Mouse (Mus musculus): Measurements from ENCODE around the gene Grpel1.
A peak's percentile ranks its signal among the peaks of the same experiment; 100 is the strongest.

Grpel1 gene

DNA sequence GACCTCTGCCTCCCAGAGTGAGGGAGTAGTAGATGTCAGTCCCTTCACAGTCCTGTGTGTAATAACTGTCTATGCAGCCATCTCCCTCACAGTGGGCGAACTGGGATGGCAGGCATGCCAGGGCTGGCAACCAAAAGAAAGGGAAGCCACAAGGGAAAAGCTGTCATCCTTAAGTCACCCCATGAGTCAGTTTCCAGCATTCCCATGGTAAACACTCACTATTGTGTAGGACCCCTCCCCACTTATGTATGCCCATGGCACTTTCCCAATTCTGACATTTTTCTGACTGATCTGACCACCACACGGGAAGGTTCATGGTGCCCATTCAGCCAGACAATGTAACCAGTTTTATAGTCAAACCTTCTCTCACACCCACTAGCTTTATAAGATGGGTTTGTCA lies 4.1 kb upstream of the Grpel1 start:
- no peak for DNase-seq (ENCODE audit: extremely low spot score, low spot score)

DNA sequence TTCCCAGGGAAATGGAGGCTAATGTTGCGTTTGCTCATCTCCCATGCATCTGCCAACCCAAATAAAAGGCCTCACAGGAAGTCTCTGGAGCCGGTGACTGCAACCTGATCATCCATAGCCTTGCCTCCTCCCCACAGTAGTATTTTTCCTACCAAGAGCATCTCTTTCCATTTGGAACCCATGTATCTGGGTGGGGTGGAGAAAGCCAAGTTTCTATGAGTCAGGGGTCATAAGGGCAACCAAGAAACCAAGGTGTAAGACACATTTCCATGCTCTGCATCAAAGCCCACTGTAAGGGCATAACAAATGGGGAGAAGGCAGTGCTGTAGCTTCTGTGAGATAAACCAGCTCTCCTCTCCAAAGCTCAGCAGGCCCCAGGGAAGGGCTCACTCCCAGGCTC lies 3.6 kb upstream of the Grpel1 start:
- no peak for DNase-seq (ENCODE audit: extremely low spot score, low spot score)

DNA sequence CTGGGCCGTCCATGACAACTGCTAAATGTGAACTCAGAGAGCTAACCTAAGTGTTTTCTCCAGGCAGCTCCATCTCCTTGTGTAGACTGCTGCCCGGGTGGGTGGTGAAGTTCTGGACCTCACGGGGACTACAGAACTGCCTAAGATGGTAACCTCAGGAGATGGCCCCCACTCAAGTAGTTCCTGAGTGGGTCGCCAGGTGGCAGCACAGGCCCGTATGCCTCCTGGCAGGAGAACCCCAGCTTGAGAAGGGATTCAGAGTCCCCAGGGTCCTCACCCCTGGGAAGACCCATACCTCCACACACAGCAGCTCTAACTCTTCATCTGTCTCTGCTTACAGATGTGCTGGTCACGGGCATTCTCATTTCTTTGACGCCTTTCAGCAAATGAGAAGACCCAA lies 2.0 kb upstream of the Grpel1 start:
- peak; percentile 77 for DNase-seq (ENCODE audit: extremely low spot score, low spot score)

DNA sequence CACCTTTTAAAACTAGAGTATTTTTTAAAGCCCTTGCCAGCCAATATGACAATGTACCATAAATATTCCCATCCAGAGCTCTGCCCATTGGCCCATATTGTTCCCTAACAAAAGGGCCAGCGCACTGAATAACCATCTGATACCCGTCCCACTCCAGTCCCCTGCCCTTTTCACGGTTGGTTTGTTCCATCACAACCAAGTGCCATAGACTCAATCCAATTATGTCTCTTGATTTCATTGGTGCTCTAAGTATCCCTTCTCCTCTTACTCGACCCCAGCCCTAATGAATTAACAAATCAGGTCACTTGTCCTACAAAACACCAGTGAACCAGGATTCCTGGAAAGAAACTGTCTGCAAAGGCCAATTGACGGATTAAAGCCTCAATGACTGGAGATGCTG lies 1.4 kb upstream of the Grpel1 start:
- no peak for DNase-seq (ENCODE audit: extremely low spot score, low spot score)

DNA sequence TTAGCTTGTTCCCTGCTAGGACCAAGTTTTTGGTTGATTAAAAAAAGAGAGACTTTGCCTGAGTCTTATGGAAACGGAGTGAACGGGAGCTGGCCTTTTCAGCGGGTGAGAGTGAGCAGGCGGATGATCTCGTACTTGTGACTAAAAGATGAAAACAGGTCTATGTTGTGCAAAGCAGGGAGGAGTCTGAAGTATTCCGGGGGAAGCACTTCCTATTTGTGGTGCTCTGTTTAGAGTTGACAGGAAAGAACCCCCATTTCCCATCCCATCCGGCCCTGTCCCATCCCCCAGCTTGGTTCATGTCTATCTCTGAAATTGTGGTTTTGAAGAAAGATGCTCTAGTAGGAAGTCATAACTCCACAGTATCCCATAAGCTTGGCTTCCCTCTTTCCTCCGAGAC lies 1.1 kb downstream of the Grpel1 start:
- DNase-seq (ENCODE audit: extremely low spot score, low spot score) = no peak

DNA sequence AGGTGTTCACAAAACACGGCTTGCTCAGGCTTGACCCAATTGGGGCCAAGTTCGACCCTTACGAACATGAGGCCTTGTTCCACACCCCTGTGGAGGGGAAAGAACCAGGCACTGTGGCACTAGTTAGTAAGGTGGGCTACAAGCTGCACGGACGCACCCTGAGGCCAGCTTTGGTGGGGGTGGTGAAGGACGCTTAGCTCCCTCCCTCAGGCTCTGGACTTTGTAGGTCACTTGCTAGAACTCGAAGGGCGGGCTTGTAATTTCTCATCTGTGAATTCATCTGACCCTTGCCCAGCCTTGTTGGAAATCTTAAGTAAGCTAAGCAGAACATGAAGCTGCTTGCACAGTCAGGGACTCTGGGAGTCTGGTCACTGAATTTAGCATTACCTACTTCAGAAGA lies 6.4 kb downstream of the Grpel1 start:
- no peak for DNase-seq (ENCODE audit: extremely low spot score, low spot score)

DNA sequence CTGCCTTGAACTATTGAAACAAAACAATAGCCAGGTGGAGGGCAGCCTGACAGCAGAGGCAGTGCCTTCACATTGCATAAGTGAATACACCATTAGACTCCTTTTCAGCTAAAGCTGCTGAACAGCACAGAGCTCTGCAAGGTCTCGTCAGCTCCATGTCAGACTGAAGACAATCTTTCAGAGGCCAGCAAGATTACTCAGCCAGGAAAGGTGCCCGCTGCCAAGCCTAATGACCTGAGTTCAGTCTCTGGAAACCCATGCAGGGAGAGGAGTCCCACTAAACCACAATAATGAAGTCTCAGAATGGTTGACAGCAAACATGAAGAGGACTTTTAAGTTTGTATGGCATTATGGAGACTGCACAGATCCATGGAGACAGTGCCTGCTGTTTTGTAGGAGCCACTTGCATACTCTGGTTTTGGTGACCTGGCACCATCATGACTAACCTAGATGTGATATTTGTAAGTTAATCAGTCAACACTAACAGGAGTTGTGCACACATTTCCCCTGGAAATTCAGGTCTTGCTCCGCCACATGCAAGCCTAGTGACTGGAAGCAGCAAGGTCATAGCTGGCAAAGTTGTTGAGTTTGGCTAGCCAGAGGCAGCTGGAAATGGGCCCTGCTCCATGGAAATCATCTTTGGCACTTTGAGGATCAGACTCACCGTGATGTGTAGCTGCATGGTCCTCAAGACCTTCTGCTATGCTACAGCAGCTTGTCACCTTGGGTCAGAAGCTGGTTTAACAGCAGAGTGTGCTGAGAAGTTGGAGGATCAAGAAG lies 8.3 kb downstream of the Grpel1 start:
- DNase-seq (ENCODE audit: extremely low spot score, low spot score) = no peak

DNA sequence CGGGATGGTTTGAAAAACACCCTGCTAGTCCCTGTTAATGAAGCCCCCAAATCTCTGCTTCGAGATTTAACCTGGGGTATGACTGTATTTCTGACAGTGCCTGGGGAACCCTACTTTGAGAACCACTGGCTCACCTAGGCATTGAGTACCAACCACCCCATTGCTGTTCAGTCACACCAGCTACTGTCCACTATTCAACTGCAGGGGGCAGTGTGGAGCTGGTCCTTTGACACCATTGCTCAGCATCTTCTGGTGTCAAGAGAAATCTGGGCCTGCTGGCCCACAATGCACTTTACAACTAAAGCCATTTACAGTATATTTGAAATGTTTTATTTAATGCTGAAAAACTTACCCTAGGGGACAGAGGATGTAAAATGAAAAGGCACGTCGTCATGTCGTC lies 9.5 kb downstream of the Grpel1 start:
- peak; percentile 67 for DNase-seq (ENCODE audit: extremely low spot score, low spot score)

DNA sequence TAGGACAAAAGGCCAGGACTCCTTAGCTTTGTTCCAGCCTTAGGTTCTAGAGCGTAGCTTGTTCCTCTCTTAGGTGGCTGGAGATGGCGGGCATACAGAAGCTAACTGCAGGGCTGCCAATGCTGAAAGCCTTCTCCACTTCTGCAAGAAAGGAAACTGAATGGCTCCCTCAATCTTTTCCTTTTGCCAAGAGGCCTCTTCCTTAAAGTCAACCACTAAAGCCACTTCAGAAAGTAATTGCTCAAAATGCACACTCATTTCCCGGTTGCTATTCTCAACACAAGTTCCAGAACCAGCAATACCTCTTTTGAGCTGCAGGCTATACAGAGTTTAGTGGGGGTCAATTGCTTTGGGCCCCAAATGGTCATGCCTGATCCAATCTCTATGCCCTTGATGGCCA lies 12.7 kb downstream of the Grpel1 start:
- DNase-seq (ENCODE audit: extremely low spot score, low spot score) = no peak

DNA sequence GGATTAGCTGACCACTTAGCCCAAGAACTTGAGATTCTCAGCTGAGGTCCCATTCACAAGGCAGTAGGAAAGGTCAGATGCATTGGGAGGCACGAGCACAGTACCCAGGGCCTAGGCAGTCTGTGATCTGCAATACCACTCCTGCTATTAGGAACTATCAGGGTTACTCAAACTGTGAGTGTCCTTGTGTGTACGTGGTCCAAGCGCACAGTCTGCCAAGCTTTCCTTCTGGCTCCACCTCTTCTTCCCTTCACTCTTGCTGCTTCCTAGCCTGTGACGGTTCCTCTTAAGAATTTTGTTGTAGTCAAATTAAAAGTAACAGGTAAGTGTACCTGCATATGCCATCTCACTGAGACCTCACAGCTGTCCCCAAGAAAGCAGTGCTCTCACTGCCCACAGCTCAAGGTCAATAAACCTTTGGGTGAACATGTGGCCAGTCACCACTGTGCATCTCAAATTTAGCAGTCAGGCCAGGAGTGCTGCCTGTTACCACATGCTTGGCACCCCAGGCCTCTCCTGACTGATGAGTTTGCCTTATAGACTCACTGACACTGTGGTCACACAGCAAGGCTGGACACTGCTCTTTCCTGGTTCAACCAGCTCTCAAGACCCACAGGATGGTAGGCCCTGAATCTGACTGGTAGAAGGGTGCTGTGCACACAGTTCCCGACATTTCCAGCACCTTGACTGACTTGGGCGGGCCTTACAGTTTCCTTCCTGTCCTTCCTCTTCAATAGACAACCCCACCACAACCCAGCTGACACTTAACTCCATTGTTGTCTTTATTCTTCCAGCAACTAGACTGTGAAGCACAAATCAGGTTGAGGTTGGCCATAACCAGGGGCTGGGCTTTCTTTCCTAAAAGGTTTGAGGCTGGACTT lies 14.0 kb downstream of the Grpel1 start:
- DNase-seq (ENCODE audit: extremely low spot score, low spot score) = no peak

DNA sequence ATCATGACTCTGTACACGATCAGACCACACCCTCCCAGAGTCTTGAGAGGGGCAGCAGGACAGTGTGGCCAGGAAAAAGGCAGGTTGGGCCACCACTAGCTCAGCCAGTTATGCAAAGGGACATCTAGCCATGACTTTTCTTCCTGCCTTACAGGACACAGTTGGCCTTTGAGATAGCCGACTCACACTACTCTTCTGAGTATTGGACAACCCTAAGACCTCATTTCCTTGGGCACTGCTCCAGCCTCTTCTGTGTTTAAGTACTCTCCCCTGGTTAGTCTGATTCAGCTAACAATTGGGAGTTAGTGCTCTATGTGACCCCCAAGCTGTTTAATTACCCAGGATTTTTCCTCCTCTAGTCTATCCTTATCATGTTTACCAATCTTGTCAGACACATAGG lies 14.9 kb downstream of the Grpel1 start:
- no peak for DNase-seq (ENCODE audit: extremely low spot score, low spot score)

DNA sequence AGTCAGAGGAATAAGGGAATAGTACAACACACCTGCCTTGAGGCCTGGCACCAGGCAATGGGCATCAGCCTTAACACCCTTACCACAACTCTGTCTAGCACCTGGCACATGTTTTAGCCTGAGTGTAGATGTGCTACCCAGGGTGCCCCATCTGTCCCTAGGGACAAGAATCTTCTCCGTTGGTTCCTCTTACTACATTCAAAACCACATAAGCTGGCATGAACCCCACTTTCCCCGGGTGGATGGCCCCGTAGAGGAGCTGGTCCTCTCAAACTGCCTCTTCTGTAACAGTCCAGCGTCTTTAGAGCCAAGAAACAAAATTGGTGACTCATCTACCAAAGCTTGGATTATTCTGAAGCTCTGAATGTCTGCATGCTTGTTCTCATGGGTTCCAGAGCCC lies 15.6 kb downstream of the Grpel1 start:
- DNase-seq (ENCODE audit: extremely low spot score, low spot score) = no peak

DNA sequence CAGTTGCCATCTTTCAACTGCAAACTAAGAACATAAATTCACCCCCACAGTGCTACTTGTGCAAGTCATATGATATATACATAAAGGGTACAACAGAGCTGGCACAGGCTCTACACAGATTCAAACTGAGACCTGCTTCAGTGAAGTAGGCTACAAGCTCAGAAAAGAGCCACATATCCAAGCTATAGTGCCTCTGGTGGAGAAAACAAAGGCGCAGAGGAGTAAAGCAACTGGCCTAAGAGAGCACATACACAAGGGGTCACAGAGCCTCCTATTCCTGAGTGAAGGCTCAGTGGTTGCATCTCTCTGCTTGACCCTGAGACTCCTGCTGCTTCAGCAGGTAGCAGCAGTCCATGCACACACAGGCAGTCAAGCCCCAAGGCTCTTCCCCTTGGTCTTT lies 16.3 kb downstream of the Grpel1 start:
- DNase-seq (ENCODE audit: extremely low spot score, low spot score) = no peak

DNA sequence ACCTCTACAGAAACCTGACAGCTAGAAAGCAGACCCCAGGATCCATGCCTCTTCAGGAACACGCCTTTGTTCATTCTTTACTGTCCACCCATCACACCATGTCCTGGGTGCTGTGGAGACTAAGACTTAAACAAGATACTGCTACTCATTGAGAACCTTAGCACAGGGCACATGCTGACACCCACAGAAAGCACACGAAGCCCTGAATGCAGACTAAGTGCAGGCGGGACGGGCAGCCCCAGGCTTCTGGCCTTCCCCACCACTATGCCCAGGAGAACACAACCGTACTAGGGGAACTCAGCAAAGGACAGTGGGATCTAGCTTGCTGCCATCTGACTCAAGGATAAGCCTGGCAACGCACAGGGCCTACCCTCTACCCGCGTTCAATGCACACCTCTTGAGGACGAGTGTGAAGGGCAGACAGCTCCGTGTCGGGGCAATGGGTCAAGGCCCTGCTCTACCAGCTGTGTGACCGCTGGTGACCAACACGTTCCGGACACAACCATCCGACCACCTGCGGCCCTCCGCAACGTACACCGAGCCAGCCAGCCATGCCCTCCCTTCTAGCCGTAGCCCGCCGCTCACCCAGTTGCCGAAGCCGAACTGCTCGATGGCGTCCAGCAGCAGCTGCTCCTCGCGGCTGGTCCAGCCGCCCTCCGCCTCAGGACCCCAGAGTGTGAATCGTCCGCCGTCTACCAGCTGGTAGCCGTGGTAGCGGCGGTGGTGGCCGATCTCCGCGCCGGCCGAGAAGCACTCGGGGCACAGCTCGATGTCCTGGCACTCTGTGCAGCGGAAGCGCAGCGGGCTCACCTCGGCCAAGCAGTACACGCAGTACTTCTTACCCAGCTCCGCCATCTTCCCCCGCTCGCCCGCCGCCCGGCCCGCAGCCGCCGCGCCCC lies 18.7 kb downstream of the Grpel1 start:
- peak; percentile 72 for DNase-seq (ENCODE audit: extremely low spot score, low spot score)

DNA sequence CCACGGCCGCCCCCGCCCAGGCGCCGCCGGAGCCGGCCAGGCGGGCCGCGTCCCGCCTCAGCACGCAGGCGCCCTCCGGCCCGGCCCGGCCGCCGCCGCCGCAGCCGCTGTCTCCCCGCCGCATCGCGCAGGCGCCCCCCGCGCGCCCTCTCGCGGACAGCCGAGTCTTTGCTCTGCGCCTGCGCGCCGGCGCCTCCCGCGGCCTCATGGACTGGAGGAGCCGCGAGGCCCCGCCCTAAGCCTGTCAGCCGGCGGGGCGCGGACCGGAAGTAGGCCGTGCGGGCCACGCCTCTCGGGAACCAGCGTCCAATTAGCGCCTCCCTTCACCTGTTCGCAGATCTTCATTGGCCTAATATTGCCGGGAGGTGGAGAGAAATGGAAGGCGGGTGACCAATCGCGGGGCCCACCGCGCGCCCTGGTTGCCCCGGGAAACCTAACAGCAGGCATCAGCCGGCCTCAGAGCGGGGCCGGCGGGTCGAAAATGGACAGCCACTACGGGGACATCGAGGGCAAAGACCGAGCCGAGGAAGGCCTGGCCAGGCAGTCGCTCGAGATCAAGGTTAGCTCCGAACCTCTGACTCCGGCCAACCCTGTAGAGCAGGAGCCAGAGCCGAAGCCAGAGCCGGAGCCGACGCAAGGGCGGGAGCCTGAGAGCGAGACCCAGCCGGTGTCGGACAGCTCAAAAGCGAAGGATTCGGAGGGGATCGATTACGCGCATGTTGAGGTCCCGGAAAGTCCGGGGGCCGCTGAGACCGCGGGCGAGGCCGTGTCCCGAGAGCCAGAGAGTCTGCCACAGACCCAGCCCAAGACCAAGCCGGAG lies 19.6 kb downstream of the Grpel1 start, which contains the start of the genes Tada2b and Ccdc96:
Gene Tada2b (minus strand): TSS at position 115 of the 820 bp plus-strand sequence.
Gene Ccdc96 (plus strand): TSS at position 418 of the 820 bp plus-strand sequence.
- DNase-seq (ENCODE audit: extremely low spot score, low spot score) = peak; percentile 96

DNA sequence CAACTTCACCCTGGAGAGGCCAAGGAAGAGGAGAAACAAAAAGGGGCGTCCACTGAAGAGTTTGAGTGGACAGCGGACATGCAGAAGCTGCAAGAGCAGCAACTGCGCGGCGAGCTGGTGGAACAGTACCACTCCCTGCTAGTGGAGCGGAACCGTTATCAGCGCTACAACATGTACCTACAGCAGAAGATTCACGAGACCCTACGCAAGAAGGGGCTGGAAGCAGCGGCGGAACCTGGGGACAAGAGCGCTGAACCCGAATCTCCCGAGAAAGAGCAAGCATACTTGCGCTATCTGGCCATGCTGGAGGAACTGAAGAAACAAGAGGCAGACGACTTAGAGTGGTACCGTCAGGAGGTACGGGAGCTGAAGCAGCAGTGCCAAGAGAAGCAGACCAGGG lies 20.5 kb downstream of the Grpel1 start:
- peak; percentile 26 for DNase-seq (ENCODE audit: extremely low spot score, low spot score)

DNA sequence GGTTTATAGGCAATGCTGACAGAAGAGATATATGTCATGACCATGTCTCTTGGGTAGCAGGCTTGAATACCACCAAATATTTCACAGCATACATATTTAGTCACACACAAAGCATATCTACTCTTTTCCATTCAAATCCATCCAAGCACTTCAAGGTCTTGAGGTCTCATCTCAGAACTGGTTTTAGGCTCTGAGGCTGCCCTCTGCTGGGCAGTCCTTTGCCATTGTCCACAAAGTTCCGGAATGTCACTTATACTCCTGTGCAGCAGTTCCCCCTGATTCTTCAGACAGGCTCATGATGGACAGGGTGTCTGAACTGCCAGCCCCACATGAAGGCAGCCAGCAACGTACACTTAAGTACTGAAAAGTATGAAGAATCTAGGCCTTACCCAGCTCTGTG lies 24.4 kb downstream of the Grpel1 start:
- DNase-seq (ENCODE audit: extremely low spot score, low spot score) = no peak

DNA sequence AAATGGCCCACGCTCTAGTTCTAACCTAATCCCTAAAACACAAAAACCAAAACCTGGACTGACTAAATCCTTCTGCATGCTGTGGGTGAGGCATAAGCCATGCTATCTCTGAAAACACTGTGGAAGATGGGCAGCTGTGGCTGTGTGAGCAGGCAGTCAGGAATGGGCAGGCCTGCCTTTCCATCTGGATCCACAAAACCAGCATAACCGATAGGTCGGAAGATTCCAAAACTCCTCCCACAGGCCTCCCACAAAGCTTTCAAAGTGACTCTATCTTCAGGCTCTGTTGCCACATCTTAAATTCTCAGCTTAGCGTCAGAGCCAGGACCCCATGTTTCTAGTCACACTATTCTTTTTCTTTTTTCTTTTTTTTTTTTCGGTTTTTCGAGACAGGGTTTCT lies 29.1 kb downstream of the Grpel1 start:
- no peak for DNase-seq (ENCODE audit: extremely low spot score, low spot score)

DNA sequence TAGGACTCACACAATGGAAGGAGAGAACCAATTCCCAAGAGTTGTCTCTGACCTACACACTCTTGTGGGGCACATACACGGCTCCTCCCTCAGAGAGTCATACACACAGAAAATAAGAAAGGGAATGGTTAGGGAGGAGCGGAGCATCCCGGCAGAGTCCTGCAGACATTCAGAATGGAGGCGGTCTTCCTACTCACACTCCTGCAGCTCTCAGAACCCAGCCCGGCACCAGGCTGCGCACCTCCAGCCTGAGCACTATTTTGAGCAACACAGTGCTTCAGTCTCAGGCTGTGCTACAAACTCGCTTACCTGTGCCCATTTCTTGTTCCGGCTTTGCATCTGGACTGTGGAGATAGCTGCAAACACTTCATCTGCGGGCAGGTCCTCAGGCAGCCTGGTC lies 29.9 kb downstream of the Grpel1 start:
- DNase-seq (ENCODE audit: extremely low spot score, low spot score) = no peak

DNA sequence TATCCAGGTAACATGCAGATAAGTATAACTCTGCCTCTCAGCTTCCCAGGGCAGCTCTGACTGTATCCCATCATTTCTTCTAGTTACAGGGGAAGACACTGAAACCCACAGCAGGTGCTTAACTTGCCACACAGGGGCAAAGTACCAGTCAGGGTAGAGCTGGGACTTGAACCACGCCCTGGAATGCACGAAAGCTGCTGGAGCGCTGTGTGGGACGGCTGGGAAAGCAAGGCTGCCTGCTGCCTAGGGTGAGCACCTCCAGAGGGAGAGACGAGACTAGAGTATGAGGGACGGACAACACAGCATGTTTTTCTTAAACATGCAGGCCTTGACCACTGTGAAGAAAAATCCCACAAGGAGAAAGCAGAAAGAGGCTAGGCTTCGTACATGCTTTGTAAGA lies 40.4 kb downstream of the Grpel1 start:
- DNase-seq (ENCODE audit: extremely low spot score, low spot score) = no peak

DNA sequence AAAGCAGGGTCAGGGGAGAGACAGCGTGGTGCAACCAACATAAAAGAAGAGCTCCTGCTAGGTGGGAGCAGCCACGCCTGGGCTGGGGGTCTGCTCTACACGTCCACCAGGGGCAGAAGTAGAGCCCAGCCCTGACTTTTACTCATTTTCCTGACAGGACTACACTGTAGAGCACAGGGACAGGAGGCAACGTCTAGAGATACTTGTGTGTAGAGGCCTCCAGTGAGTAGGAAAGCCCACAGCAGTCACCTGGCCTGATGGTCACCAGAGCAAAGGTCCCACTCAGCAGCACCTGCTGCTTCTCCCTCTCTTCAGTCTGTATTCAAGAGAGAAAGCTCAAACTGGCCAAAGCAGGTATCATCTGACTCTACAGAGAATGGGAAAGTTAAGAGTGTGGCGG lies 40.8 kb downstream of the Grpel1 start:
- DNase-seq (ENCODE audit: extremely low spot score, low spot score) = no peak

Data from neural tube, embryonic 10.5 days (tissue).